Mouse (Mus musculus) activated CD4-positive, CD25-positive, alpha-beta regulatory T cell (primary cell): ENCODE data around the gene Defa22. TPM values are rescaled to one million over a fixed set of nuclear protein-coding genes. Genes with fewer than 3 reads are reported as not detected.

Experiments
- polyA plus RNA-seq, 2 experiments: library from polyadenylated mRNA; unstranded; fragments of 100-300 nt; shearing (Covaris generic); gene quantifications; one replicate each; pipeline ENCODE4 v1.2.1; 2017

The Defa22 gene
- polyA plus RNA-seq = not detected

GRCm38 (mm10) chr8:21161977-21162376 is at the start of gene Defa22:
TSS of gene Defa22 (plus strand) at chr8:21162277.

GRCm38 (mm10) chr8:21134342-21134741 is 27.7 kb upstream of the Defa22 start, which contains the start of gene Defa30:
TSS of gene Defa30 (plus strand) at chr8:21134642.

GRCm38 (mm10) chr8:21191314-21191713 is 29.2 kb downstream of the Defa22 start, which contains the start of gene Defa31:
TSS of gene Defa31 (plus strand) at chr8:21191614.

GRCm38 (mm10) chr8:21201261-21201660 is 39.2 kb downstream of the Defa22 start, which contains the start of gene Gm15293:
TSS of gene Gm15293 (plus strand) at chr8:21201561.

Other genes with a start within 250 kb of the Defa22 start
- gene Gm6040, start 240.2 kb upstream of the Defa22 start, polyA plus RNA-seq = not detected
- not detected for gene AY761185, start 217.6 kb upstream of the Defa22 start, polyA plus RNA-seq
- not detected for gene Defa21, start 136.7 kb upstream of the Defa22 start, polyA plus RNA-seq
- not detected for gene Defa23, start 107.2 kb upstream of the Defa22 start, polyA plus RNA-seq
- not detected for gene Defa35, start 97.2 kb upstream of the Defa22 start, polyA plus RNA-seq
- not detected for gene Defa25, start 77.8 kb upstream of the Defa22 start, polyA plus RNA-seq
- gene Gm14851, start 66.2 kb upstream of the Defa22 start, polyA plus RNA-seq = not detected
- gene Defa30, start 27.6 kb upstream of the Defa22 start, polyA plus RNA-seq = not detected
- gene Defa31, start 29.3 kb downstream of the Defa22 start, polyA plus RNA-seq = not detected
- not detected for gene Gm15293, start 39.3 kb downstream of the Defa22 start, polyA plus RNA-seq
- not detected for gene Gm15292, start 87.5 kb downstream of the Defa22 start, polyA plus RNA-seq
- not detected for gene Defa27, start 153.3 kb downstream of the Defa22 start, polyA plus RNA-seq
- not detected for gene Defa29, start 164.7 kb downstream of the Defa22 start, polyA plus RNA-seq
- gene Defa2, start 216.2 kb downstream of the Defa22 start, polyA plus RNA-seq = not detected
- not detected for gene Defa33, start 229.5 kb downstream of the Defa22 start, polyA plus RNA-seq